Mouse (Mus musculus): ENCODE results near the gene Fam204a. TPM values are rescaled to one million over a fixed set of nuclear protein-coding genes. Genes with fewer than 3 reads are reported as not detected.

Fam204a gene
- 10 to 100 TPM; 30.7 TPM for total RNA-seq (2021)
- long read RNA-seq, experiment 1, transcript Fam204a-201 (8 exons, 2,035 nt), result major isoform, 11 of 67 reads
- long read RNA-seq, experiment 1, partial matches to known transcripts, result 1 of 67 reads
- long read RNA-seq, experiment 1, other reads (novel, unspliced or antisense), result 51 of 67 reads
- long read RNA-seq, experiment 2, transcript Fam204a-201 (8 exons, 2,035 nt), result major isoform, 8 of 49 reads
- long read RNA-seq, experiment 2, partial matches to known transcripts, result 0 of 49 reads
- long read RNA-seq, experiment 2, other reads (novel, unspliced or antisense), result 35 of 49 reads

GRCm38 (mm10) chr19:60225899-60226844 lies at the start of gene Fam204a:
Gene Fam204a, minus strand, starts transcription at chr19:60226701.
- peak; percentile 97 to 98 for DNase-seq (ENCODE audit: low spot score in 2 of 2)
- intact Hi-C loops (cut with DNase I), result no loop called here

- intact Hi-C loops (cut with DNase I), result no loop called here
- no peak for DNase-seq (ENCODE audit: low spot score in 2 of 2)
Measured at GRCm38 (mm10) chr19:60265789-60266188, 39.3 kb upstream of the Fam204a start.

GRCm38 (mm10) chr19:60260689-60261088 lies 34.2 kb upstream of the Fam204a start:
- DNase-seq (ENCODE audit: low spot score in 2 of 2), result no peak
- intact Hi-C loops (cut with DNase I), result no loop called here

GRCm38 (mm10) chr19:60252021-60252420 lies 25.5 kb upstream of the Fam204a start:
- intact Hi-C loops (cut with DNase I), result no loop called here
- DNase-seq (ENCODE audit: low spot score in 2 of 2), result no peak

- intact Hi-C loops (cut with DNase I), result no loop called here
- no peak for DNase-seq (ENCODE audit: low spot score in 2 of 2)
Measured at GRCm38 (mm10) chr19:60251197-60251596, 24.7 kb upstream of the Fam204a start.

GRCm38 (mm10) chr19:60245250-60245649 lies 18.7 kb upstream of the Fam204a start:
- DNase-seq (ENCODE audit: low spot score in 2 of 2), result no peak
- intact Hi-C loops (cut with DNase I), result no loop called here

GRCm38 (mm10) chr19:60242620-60243019 lies 16.1 kb upstream of the Fam204a start:
- DNase-seq (ENCODE audit: low spot score in 2 of 2), result no peak
- intact Hi-C loops (cut with DNase I), result no loop called here

- no peak for DNase-seq (ENCODE audit: low spot score in 2 of 2)
Measured at GRCm38 (mm10) chr19:60241916-60242602, 15.6 kb upstream of the Fam204a start.

GRCm38 (mm10) chr19:60231542-60231941 lies 5.0 kb upstream of the Fam204a start:
- no peak for DNase-seq (ENCODE audit: low spot score in 2 of 2)
- intact Hi-C loops (cut with DNase I), result no loop called here

More at GRCm38 (mm10) chr19:60241916-60242602, 15.6 kb upstream of the Fam204a start:
- intact Hi-C loops (cut with DNase I), result no loop called here

GRCm38 (mm10) chr19:60226845-60227235 lies 339 bp upstream of the Fam204a start:
- intact Hi-C loops (cut with DNase I), result no loop called here
- DNase-seq (ENCODE audit: low spot score in 2 of 2), result no peak

- DNase-seq (ENCODE audit: low spot score in 2 of 2), result no peak
- intact Hi-C loops (cut with DNase I), result no loop called here
Measured at GRCm38 (mm10) chr19:60219395-60219794, 7.1 kb downstream of the Fam204a start.

- DNase-seq (ENCODE audit: low spot score in 2 of 2), result no peak
Measured at GRCm38 (mm10) chr19:60217985-60218384, 8.5 kb downstream of the Fam204a start.

GRCm38 (mm10) chr19:60208173-60208572 lies 18.3 kb downstream of the Fam204a start:
- DNase-seq (ENCODE audit: low spot score in 2 of 2), result no peak
- intact Hi-C loops (cut with DNase I), result no loop called here

More at GRCm38 (mm10) chr19:60217985-60218384, 8.5 kb downstream of the Fam204a start:
- intact Hi-C loops (cut with DNase I), result no loop called here

GRCm38 (mm10) chr19:60204176-60204575 lies 22.3 kb downstream of the Fam204a start:
- no peak for DNase-seq (ENCODE audit: low spot score in 2 of 2)
- intact Hi-C loops (cut with DNase I), result no loop called here

- intact Hi-C loops (cut with DNase I), result no loop called here
- no peak for DNase-seq (ENCODE audit: low spot score in 2 of 2)
Measured at GRCm38 (mm10) chr19:60200294-60200693, 26.2 kb downstream of the Fam204a start.

- intact Hi-C loops (cut with DNase I), result no loop called here
- DNase-seq (ENCODE audit: low spot score in 2 of 2), result no peak
Measured at GRCm38 (mm10) chr19:60199152-60199551, 27.3 kb downstream of the Fam204a start.

- no peak for DNase-seq (ENCODE audit: low spot score in 2 of 2)
- intact Hi-C loops (cut with DNase I), result no loop called here
Measured at GRCm38 (mm10) chr19:60192790-60193189, 33.7 kb downstream of the Fam204a start.

GRCm38 (mm10) chr19:60189206-60189605 lies 37.3 kb downstream of the Fam204a start:
- intact Hi-C loops (cut with DNase I), result no loop called here
- DNase-seq (ENCODE audit: low spot score in 2 of 2), result no peak

GRCm38 (mm10) chr19:60182901-60183300 lies 43.6 kb downstream of the Fam204a start:
- DNase-seq (ENCODE audit: low spot score in 2 of 2), result no peak
- intact Hi-C loops (cut with DNase I), result no loop called here

- no peak for DNase-seq (ENCODE audit: low spot score in 2 of 2)
- intact Hi-C loops (cut with DNase I), result no loop called here
Measured at GRCm38 (mm10) chr19:60182171-60182570, 44.3 kb downstream of the Fam204a start.
